Mouse (Mus musculus): ENCODE measurements around the gene Arl5a. TPM values are rescaled to one million over a fixed set of nuclear protein-coding genes. Genes with fewer than 3 reads are reported as not detected.

Gene Arl5a
- polyA plus RNA-seq, 1 experiment from 2014 or later, result 45.7 TPM

DNA sequence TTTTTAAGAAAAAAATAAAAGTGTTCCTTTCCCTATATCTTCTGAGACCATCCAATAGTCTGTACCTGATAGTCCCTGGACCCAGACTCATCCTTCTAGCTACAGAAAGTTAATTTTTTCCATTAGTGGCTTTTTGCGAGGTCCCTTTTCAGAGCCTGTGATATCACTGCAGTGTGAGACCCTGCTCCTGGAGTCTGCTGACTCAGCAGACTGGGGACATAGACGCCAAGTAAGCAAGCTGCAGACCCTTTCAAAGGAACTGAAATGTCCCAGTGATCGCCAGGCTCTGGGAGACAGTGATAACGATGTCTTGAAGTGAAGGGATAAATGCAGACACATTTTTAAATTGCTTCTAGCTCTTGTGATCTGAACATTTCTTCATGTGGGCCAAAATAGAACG is 21.9 kb upstream of the Arl5a start:
- Histone ChIP-seq H3K9me3 (replicated peaks; ENCODE audit: control insufficient read depth, low read length) (no peaks in the 10 kb centered on the region), H3K9ac (ENCODE audit: low read length) (no peak overlapping the region), H3K4me1 (ENCODE audit: control insufficient read depth, insufficient read depth, low read length) (peaks cover 21% of the 10 kb centered on the region), H3K4me2 (ENCODE audit: low read depth, low read length) (no peak overlapping the region), H3K27ac (ENCODE audit: low read length) (no peak overlapping the region), H3K4me3 (ENCODE audit: low read length) (no peak overlapping the region), H3K36me3 (ENCODE audit: control insufficient read depth, insufficient read depth) (no peaks in the 10 kb centered on the region), H3K27me3 (ENCODE audit: control insufficient read depth, insufficient read depth, low read length) (no peaks in the 10 kb centered on the region)
- no peak for ATAC-seq (replicated peaks; ENCODE audit: extremely low read depth, insufficient read depth, low FRiP score)
- WGBS, result 42% methylated on average over 5 of the region's 5 CpGs

GRCm38 (mm10) chr2:52442125-52442524 is 17.4 kb upstream of the Arl5a start:
- Histone ChIP-seq H3K4me2 (ENCODE audit: low read depth, low read length) (no peak overlapping the region), H3K4me3 (ENCODE audit: low read length) (no peak overlapping the region), H3K9me3 (replicated peaks; ENCODE audit: control insufficient read depth, low read length) (no peaks in the 10 kb centered on the region), H3K27me3 (ENCODE audit: control insufficient read depth, insufficient read depth, low read length) (no peaks in the 10 kb centered on the region), H3K36me3 (ENCODE audit: control insufficient read depth, insufficient read depth) (no peaks in the 10 kb centered on the region), H3K4me1 (ENCODE audit: control insufficient read depth, insufficient read depth, low read length) (peaks cover 31% of the 10 kb centered on the region), H3K27ac (ENCODE audit: low read length) (peak overlapping the region; percentile 23; the same call in 1 of the 2 replicates), H3K9ac (ENCODE audit: low read length) (no peak overlapping the region)
- 55% methylated on average over 5 of the region's 5 CpGs for WGBS
- ATAC-seq (replicated peaks; ENCODE audit: extremely low read depth, insufficient read depth, low FRiP score), result no peak

- Histone ChIP-seq H3K4me1 (ENCODE audit: control insufficient read depth, insufficient read depth, low read length) (peaks cover 31% of the 10 kb centered on the region), H3K27me3 (ENCODE audit: control insufficient read depth, insufficient read depth, low read length) (no peaks in the 10 kb centered on the region), H3K9me3 (replicated peaks; ENCODE audit: control insufficient read depth, low read length) (no peaks in the 10 kb centered on the region), H3K27ac (ENCODE audit: low read length) (no peak overlapping the region), H3K4me2 (ENCODE audit: low read depth, low read length) (no peak overlapping the region), H3K4me3 (ENCODE audit: low read length) (no peak overlapping the region), H3K36me3 (ENCODE audit: control insufficient read depth, insufficient read depth) (no peaks in the 10 kb centered on the region), H3K9ac (ENCODE audit: low read length) (no peak overlapping the region)
- WGBS, result 87% methylated on average over 4 of the region's 4 CpGs
- ATAC-seq (replicated peaks; ENCODE audit: extremely low read depth, insufficient read depth, low FRiP score), result no peak
These were observed 15.8 kb upstream of the Arl5a start for GRCm38 (mm10) chr2:52440420-52441015.

GRCm38 (mm10) chr2:52438437-52438836 is 13.7 kb upstream of the Arl5a start:
- no peaks in the 10 kb centered on the region for H3K27me3 ChIP-seq (ENCODE audit: control insufficient read depth, insufficient read depth, low read length)
- H3K9ac ChIP-seq (ENCODE audit: low read length), result no peak overlapping the region
- peaks cover 33% of the 10 kb centered on the region for H3K4me1 ChIP-seq (ENCODE audit: control insufficient read depth, insufficient read depth, low read length)
- WGBS, result 89% methylated on average over 4 of the region's 4 CpGs
- no peaks in the 10 kb centered on the region for H3K36me3 ChIP-seq (ENCODE audit: control insufficient read depth, insufficient read depth)
- peak overlapping the region; percentile 82 for H3K27ac ChIP-seq (ENCODE audit: low read length)
- ATAC-seq (replicated peaks; ENCODE audit: extremely low read depth, insufficient read depth, low FRiP score), result no peak
- H3K4me2 ChIP-seq (ENCODE audit: low read depth, low read length), result no peak overlapping the region
- no peak overlapping the region for H3K4me3 ChIP-seq (ENCODE audit: low read length)
- no peaks in the 10 kb centered on the region for H3K9me3 ChIP-seq (replicated peaks; ENCODE audit: control insufficient read depth, low read length)

DNA sequence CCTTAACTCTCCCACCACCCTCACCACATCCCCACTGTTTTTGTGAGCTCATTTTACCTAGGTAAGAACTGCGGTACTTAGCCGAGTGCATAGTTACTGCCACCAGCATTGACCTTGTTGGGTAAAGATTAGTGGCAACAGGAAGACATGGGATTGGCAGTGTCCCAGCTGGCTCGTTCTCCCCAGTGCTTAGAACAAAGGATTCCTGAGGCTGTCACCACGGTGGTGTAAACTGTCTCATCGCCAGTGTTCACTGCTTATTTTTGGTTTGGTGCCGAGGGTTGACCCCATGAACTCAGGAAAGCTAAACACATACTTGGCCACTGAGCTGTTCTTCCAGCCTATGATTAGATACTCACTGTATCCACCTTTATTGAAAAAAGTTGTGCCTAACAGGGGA is 13.3 kb upstream of the Arl5a start:
- WGBS, result 14% methylated on average over 6 of the region's 6 CpGs
- no peak overlapping the region for H3K4me3 ChIP-seq (ENCODE audit: low read length)
- no peaks in the 10 kb centered on the region for H3K36me3 ChIP-seq (ENCODE audit: control insufficient read depth, insufficient read depth)
- H3K27ac ChIP-seq (ENCODE audit: low read length), result peak overlapping the region; percentile 82
- H3K9me3 ChIP-seq (replicated peaks; ENCODE audit: control insufficient read depth, low read length), result no peaks in the 10 kb centered on the region
- H3K9ac ChIP-seq (ENCODE audit: low read length), result no peak overlapping the region
- no peaks in the 10 kb centered on the region for H3K27me3 ChIP-seq (ENCODE audit: control insufficient read depth, insufficient read depth, low read length)
- peaks cover 33% of the 10 kb centered on the region for H3K4me1 ChIP-seq (ENCODE audit: control insufficient read depth, insufficient read depth, low read length)
- peak; percentile 92 for ATAC-seq (replicated peaks; ENCODE audit: extremely low read depth, insufficient read depth, low FRiP score)
- no peak overlapping the region for H3K4me2 ChIP-seq (ENCODE audit: low read depth, low read length)

DNA sequence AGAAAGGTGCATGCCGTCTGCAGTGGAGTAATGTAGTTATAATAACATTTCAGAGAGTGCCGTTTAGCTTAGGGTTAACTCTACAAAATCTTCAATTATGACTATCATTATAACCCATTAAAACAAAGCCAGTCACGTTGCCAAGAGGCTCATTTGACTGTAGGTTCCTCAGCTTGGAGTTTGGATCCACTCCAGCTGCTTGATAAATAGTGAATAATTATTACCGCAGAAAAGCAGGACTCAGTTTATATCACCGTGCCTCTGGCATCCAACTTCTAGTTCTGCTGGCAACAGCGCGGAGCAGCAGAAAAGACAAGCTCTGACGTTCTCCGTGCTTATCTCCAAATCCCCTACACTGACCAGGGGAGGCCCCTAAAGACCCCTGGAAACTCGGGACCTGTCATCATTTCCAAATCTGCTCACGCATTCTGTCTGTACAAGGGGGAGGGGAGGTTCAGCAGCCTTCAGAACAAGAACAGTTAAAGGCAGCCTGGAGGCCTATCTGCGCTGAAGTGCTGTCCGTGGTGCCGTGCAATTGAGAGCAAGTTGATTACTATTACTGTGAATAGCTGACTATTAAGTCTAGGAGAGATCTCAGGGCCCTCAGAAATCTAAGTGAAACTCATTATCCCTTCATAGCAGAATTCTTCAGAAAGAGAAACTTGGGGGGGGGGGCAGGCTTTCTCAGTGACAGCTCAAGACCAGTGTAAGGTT is 11.4 kb upstream of the Arl5a start:
- H3K27ac ChIP-seq (ENCODE audit: low read length), result peak overlapping the region; percentile 43
- WGBS, result 24% methylated on average over 14 of the region's 14 CpGs
- H3K4me2 ChIP-seq (ENCODE audit: low read depth, low read length), result peak overlapping the region; percentile 53
- peak overlapping the region; percentile 26 for H3K4me3 ChIP-seq (ENCODE audit: low read length)
- H3K9ac ChIP-seq (ENCODE audit: low read length), result peak overlapping the region; percentile 37; the same call in 1 of the 2 replicates
- H3K9me3 ChIP-seq (replicated peaks; ENCODE audit: control insufficient read depth, low read length), result no peaks in the 10 kb centered on the region
- ATAC-seq (replicated peaks; ENCODE audit: extremely low read depth, insufficient read depth, low FRiP score), result no peak
- H3K27me3 ChIP-seq (ENCODE audit: control insufficient read depth, insufficient read depth, low read length), result no peaks in the 10 kb centered on the region
- H3K36me3 ChIP-seq (ENCODE audit: control insufficient read depth, insufficient read depth), result no peaks in the 10 kb centered on the region
- peaks cover 26% of the 10 kb centered on the region for H3K4me1 ChIP-seq (ENCODE audit: control insufficient read depth, insufficient read depth, low read length)

DNA sequence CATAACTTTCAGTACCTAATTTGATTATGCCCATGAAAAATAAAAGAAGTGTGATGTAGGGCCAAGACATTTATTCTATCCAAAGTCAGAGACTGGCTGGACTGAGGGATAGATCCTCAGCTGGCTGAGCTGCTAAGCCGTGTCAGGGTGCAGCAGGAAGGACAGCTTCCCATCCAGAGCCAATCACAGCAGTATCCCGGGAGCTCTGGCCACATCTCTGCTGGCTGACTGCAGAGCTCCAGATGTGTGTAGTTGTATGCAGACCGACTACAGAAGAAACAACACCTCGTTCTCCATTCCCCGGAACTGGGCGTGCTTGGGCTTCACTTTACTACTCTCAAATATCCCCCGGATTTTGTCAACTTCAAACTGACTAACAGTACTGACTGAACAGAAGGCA is 8.7 kb upstream of the Arl5a start:
- no peak for ATAC-seq (replicated peaks; ENCODE audit: extremely low read depth, insufficient read depth, low FRiP score)
- no peak overlapping the region for H3K27ac ChIP-seq (ENCODE audit: low read length)
- no peak overlapping the region for H3K9ac ChIP-seq (ENCODE audit: low read length)
- no peak overlapping the region for H3K4me2 ChIP-seq (ENCODE audit: low read depth, low read length)
- no peaks in the 10 kb centered on the region for H3K36me3 ChIP-seq (ENCODE audit: control insufficient read depth, insufficient read depth)
- H3K4me3 ChIP-seq (ENCODE audit: low read length), result no peak overlapping the region
- H3K9me3 ChIP-seq (replicated peaks; ENCODE audit: control insufficient read depth, low read length), result no peaks in the 10 kb centered on the region
- peaks cover 20% of the 10 kb centered on the region for H3K4me1 ChIP-seq (ENCODE audit: control insufficient read depth, insufficient read depth, low read length)
- H3K27me3 ChIP-seq (ENCODE audit: control insufficient read depth, insufficient read depth, low read length), result no peaks in the 10 kb centered on the region
- WGBS, result 51% methylated on average over 7 of the region's 7 CpGs

GRCm38 (mm10) chr2:52427383-52427782 is 2.7 kb upstream of the Arl5a start:
- Histone ChIP-seq H3K4me3 (ENCODE audit: low read length) (no peak overlapping the region), H3K27me3 (ENCODE audit: control insufficient read depth, insufficient read depth, low read length) (no peaks in the 10 kb centered on the region), H3K4me1 (ENCODE audit: control insufficient read depth, insufficient read depth, low read length) (peaks cover 13% of the 10 kb centered on the region), H3K4me2 (ENCODE audit: low read depth, low read length) (no peak overlapping the region), H3K36me3 (ENCODE audit: control insufficient read depth, insufficient read depth) (no peaks in the 10 kb centered on the region), H3K9ac (ENCODE audit: low read length) (no peak overlapping the region), H3K9me3 (replicated peaks; ENCODE audit: control insufficient read depth, low read length) (no peaks in the 10 kb centered on the region), H3K27ac (ENCODE audit: low read length) (no peak overlapping the region)
- no peak for ATAC-seq (replicated peaks; ENCODE audit: extremely low read depth, insufficient read depth, low FRiP score)
- 62% methylated on average over 3 of the region's 3 CpGs for WGBS

DNA sequence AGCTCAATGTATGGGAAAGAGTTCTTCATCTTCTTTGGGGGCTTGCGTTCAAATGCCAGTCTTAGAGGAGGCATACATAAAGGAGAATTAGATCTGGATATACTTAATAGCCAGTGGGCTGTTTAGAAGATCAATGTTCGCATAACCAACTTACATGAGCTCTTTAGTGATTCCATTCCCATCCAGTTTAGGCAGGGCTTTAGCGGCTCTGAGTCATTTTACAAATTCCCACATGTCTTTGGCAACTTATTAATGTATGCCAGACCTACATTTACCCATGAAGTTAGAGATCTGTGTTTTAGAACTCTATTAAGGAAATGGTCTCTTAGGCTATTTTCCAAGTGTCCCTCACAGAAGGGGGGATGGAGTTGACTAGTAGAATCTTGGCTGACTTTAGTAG is 1.3 kb upstream of the Arl5a start:
- Histone ChIP-seq H3K9me3 (replicated peaks; ENCODE audit: control insufficient read depth, low read length) (no peaks in the 10 kb centered on the region), H3K36me3 (ENCODE audit: control insufficient read depth, insufficient read depth) (no peaks in the 10 kb centered on the region), H3K4me1 (ENCODE audit: control insufficient read depth, insufficient read depth, low read length) (peaks cover 26% of the 10 kb centered on the region), H3K9ac (ENCODE audit: low read length) (no peak overlapping the region), H3K27ac (ENCODE audit: low read length) (no peak overlapping the region), H3K4me2 (ENCODE audit: low read depth, low read length) (peak overlapping the region; percentile 80), H3K27me3 (ENCODE audit: control insufficient read depth, insufficient read depth, low read length) (no peaks in the 10 kb centered on the region), H3K4me3 (ENCODE audit: low read length) (peak overlapping the region; percentile 100; the same call in 1 of the 2 replicates)
- 85% methylated on average over 3 of the region's 3 CpGs for WGBS
- ATAC-seq (replicated peaks; ENCODE audit: extremely low read depth, insufficient read depth, low FRiP score), result no peak
